Mouse (Mus musculus) midbrain, postnatal 0 days (tissue): ENCODE measurements at regions not wholly inside any gene's neighbourhood (a gene's known extent, or its start where the extent isn't known, plus 50 kb on each side); places are given as distances from the start of the nearest gene placed in this dataset.

Experiments
- ATAC-seq: fragments of 200-750 bp; cut with Nextera tagmentation; 2 replicates; pipeline ENCODE4 v1.8.0; 2017; ENCODE audit warnings: moderate number of reproducible peaks, mild to moderate bottlenecking, moderate TSS enrichment, moderate library complexity; ENCODE audit not compliant: low FRiP score
- DNase-seq: peaks from one replicate; pipeline ENCODE4 v3.0.0-alpha.2; 2015; ENCODE audit warnings: low spot score
- H3K27ac ChIP-seq: fragments of 300-500 bp; sonication (generic); 2 replicates; pipeline ENCODE4 v1.5.1; 2014; ENCODE audit warnings: low read depth, mild to moderate bottlenecking, low read length, mixed read lengths
- H3K27me3 ChIP-seq: fragments of 300-500 bp; sonication (generic); 2 replicates; pipeline ENCODE4 v1.6.1; 2014; ENCODE audit warnings: low read length, control low read depth, mixed read lengths; ENCODE audit not compliant: insufficient read depth
- H3K36me3 ChIP-seq: fragments of 300-500 bp; sonication (generic); 2 replicates; pipeline ENCODE4 v1.6.1; 2014; ENCODE audit warnings: low read length, control low read depth, mixed read lengths; ENCODE audit not compliant: insufficient read depth
- H3K4me1 ChIP-seq: fragments of 300-500 bp; sonication (generic); 2 replicates; pipeline ENCODE4 v1.6.1; 2014; ENCODE audit warnings: mild to moderate bottlenecking, control low read depth, antibody characterized with exemption, low read length, mixed read lengths; ENCODE audit not compliant: insufficient read depth
- H3K4me2 ChIP-seq: fragments of 300-500 bp; sonication (generic); 2 replicates; pipeline ENCODE4 v1.6.1; 2014; ENCODE audit warnings: low read depth, mild to moderate bottlenecking, low read length, mixed read lengths; ENCODE audit not compliant: poor library complexity, severe bottlenecking
- H3K4me3 ChIP-seq: fragments of 300-500 bp; sonication (generic); 2 replicates; pipeline ENCODE4 v1.5.1; 2014; ENCODE audit warnings: low read depth, mild to moderate bottlenecking, low read length, moderate library complexity
- H3K9ac ChIP-seq: fragments of 300-500 bp; sonication (generic); replicated peaks from 2 replicates; pipeline ENCODE4 v1.6.1; 2014; ENCODE audit warnings: mild to moderate bottlenecking, low read length, moderate library complexity, mixed read lengths; ENCODE audit not compliant: poor library complexity, severe bottlenecking
- H3K9me3 ChIP-seq: fragments of 300-500 bp; sonication (generic); 2 replicates; pipeline ENCODE4 v1.6.1; 2016; ENCODE audit warnings: low read length, control low read depth
- CTCF ChIP-seq: IDR thresholded peaks from 2 replicates; pipeline ENCODE4 v1.5.1; 2016; ENCODE audit warnings: antibody characterized with exemption, mild to moderate bottlenecking
- WGBS: fragments of 180-500 bp; shearing (Covaris S2); extraction: QIAGEN DNeasy Blood & Tissue Kit; methylation state at CpG from one replicate; pipeline ENCODE4 v1.1.7; 2014; 5-methylcytosine and 5-hydroxymethylcytosine counted together

GRCm38 (mm10) chr10:39316533-39316932 lies 52.1 kb upstream of the Fyn start:
- 81% methylated on average over 4 of the region's 4 CpGs for WGBS
- no peak for DNase-seq
- H3K9me3 ChIP-seq, result no peaks in the 10 kb centered on the region
- H3K27me3 ChIP-seq, result no peaks in the 10 kb centered on the region
- H3K36me3 ChIP-seq, result no peaks in the 10 kb centered on the region
- no peak overlapping the region for H3K27ac ChIP-seq
- TF ChIP-seq CTCF, result no peak
- no peak overlapping the region for H3K4me2 ChIP-seq
- no peak overlapping the region for H3K4me3 ChIP-seq
- no peak for ATAC-seq
- no peak overlapping the region for H3K9ac ChIP-seq
- peaks cover 7% of the 10 kb centered on the region; the same call in 1 of the 2 replicates for H3K4me1 ChIP-seq

- no peak for ATAC-seq
- 89% methylated on average over 6 of the region's 6 CpGs for WGBS
- H3K4me3 ChIP-seq, result no peak overlapping the region
- no peak for TF ChIP-seq CTCF
- H3K9me3 ChIP-seq, result no peaks in the 10 kb centered on the region
- H3K9ac ChIP-seq, result no peak overlapping the region
- no peaks in the 10 kb centered on the region for H3K36me3 ChIP-seq
- no peaks in the 10 kb centered on the region for H3K27me3 ChIP-seq
- no peak for DNase-seq
- H3K4me1 ChIP-seq, result no peaks in the 10 kb centered on the region
- H3K4me2 ChIP-seq, result no peak overlapping the region
- H3K27ac ChIP-seq, result no peak overlapping the region
Observed at GRCm38 (mm10) chr10:39315434-39316174, 53.1 kb upstream of the Fyn start.

GRCm38 (mm10) chr10:39311501-39311900 lies 57.2 kb upstream of the Fyn start:
- TF ChIP-seq CTCF, result no peak
- Histone ChIP-seq H3K36me3 (no peaks in the 10 kb centered on the region), H3K4me1 (no peaks in the 10 kb centered on the region), H3K9me3 (no peaks in the 10 kb centered on the region), H3K4me2 (no peak overlapping the region), H3K9ac (no peak overlapping the region), H3K27me3 (no peaks in the 10 kb centered on the region), H3K27ac (no peak overlapping the region), H3K4me3 (no peak overlapping the region)
- WGBS, result 92% methylated on average over 1 of the region's 1 CpGs
- ATAC-seq (no peak), DNase-seq (no peak)

GRCm38 (mm10) chr10:39308535-39308934 lies 60.1 kb upstream of the Fyn start:
- Histone ChIP-seq H3K4me1 (no peaks in the 10 kb centered on the region), H3K27me3 (no peaks in the 10 kb centered on the region), H3K4me2 (no peak overlapping the region), H3K9ac (no peak overlapping the region), H3K36me3 (no peaks in the 10 kb centered on the region), H3K27ac (no peak overlapping the region), H3K4me3 (no peak overlapping the region), H3K9me3 (no peaks in the 10 kb centered on the region)
- no peak for TF ChIP-seq CTCF
- 81% methylated on average over 1 of the region's 1 CpGs for WGBS
- ATAC-seq (no peak), DNase-seq (no peak)

- no peak overlapping the region for H3K9ac ChIP-seq
- H3K9me3 ChIP-seq, result no peaks in the 10 kb centered on the region
- 79% methylated on average over 11 of the region's 11 CpGs for WGBS
- DNase-seq, result no peak
- H3K36me3 ChIP-seq, result no peaks in the 10 kb centered on the region
- no peaks in the 10 kb centered on the region for H3K27me3 ChIP-seq
- no peak for TF ChIP-seq CTCF
- H3K27ac ChIP-seq, result no peak overlapping the region
- no peaks in the 10 kb centered on the region for H3K4me1 ChIP-seq
- no peak overlapping the region for H3K4me3 ChIP-seq
- no peak overlapping the region for H3K4me2 ChIP-seq
- ATAC-seq, result no peak
Observed at GRCm38 (mm10) chr10:39292703-39293496, 75.8 kb upstream of the Fyn start.

- H3K4me3 ChIP-seq, result no peak overlapping the region
- ATAC-seq (0 out of 2 replicates have a peak, but pooled peaks have one; percentile 41), DNase-seq (peak; percentile 59)
- 66% methylated on average over 9 of the region's 9 CpGs for WGBS
- no peaks in the 10 kb centered on the region for H3K4me1 ChIP-seq
- no peak overlapping the region for H3K9ac ChIP-seq
- no peaks in the 10 kb centered on the region for H3K36me3 ChIP-seq
- no peak overlapping the region for H3K27ac ChIP-seq
- H3K9me3 ChIP-seq, result no peaks in the 10 kb centered on the region
- no peaks in the 10 kb centered on the region for H3K27me3 ChIP-seq
- H3K4me2 ChIP-seq, result no peak overlapping the region
- TF ChIP-seq CTCF, result no peak
Observed at GRCm38 (mm10) chr10:39291747-39292198, 76.9 kb upstream of the Fyn start.
